Mouse (Mus musculus) hindbrain, embryonic 16.5 days (tissue): ENCODE data around the gene Glb1. TPM values are rescaled to one million over a fixed set of nuclear protein-coding genes. Genes with fewer than 3 reads are reported as not detected.

Experiments used
- ATAC-seq: fragments of 200-750 bp; cut with Nextera tagmentation; 2 replicates; pipeline ENCODE4 v1.8.0; 2017; ENCODE audit warnings: moderate TSS enrichment, moderate library complexity
- H3K27ac ChIP-seq: fragments of 300-500 bp; sonication (generic); 2 replicates; pipeline ENCODE4 v1.5.1; 2014; ENCODE audit warnings: low read depth, mild to moderate bottlenecking, control low read depth, low read length, moderate library complexity
- H3K27me3 ChIP-seq: fragments of 300-500 bp; sonication (generic); replicated peaks from 2 replicates; pipeline ENCODE4 v1.6.1; 2014; ENCODE audit warnings: low read length; ENCODE audit not compliant: control insufficient read depth, insufficient read depth
- H3K36me3 ChIP-seq: fragments of 300-500 bp; sonication (generic); 2 replicates; pipeline ENCODE4 v1.6.1; 2014; ENCODE audit warnings: mild to moderate bottlenecking, low read length, moderate library complexity, mixed read lengths; ENCODE audit not compliant: control insufficient read depth, insufficient read depth
- H3K4me1 ChIP-seq: fragments of 300-500 bp; sonication (generic); 2 replicates; pipeline ENCODE4 v1.6.1; 2014; ENCODE audit warnings: low read depth, low read length; ENCODE audit not compliant: control insufficient read depth, insufficient read depth
- H3K4me2 ChIP-seq: fragments of 300-500 bp; sonication (generic); 2 replicates; pipeline ENCODE4 v1.6.1; 2014; ENCODE audit warnings: mild to moderate bottlenecking, low read length, control low read depth, moderate library complexity
- H3K4me3 ChIP-seq: fragments of 300-500 bp; sonication (generic); 2 replicates; pipeline ENCODE4 v1.5.1; 2014; ENCODE audit warnings: mild to moderate bottlenecking, low read length, control low read depth, moderate library complexity
- H3K9ac ChIP-seq: fragments of 300-500 bp; sonication (generic); 2 replicates; pipeline ENCODE4 v1.6.1; 2014; ENCODE audit warnings: low read depth, mild to moderate bottlenecking, control low read depth, low read length, moderate library complexity
- H3K9me3 ChIP-seq: fragments of 300-500 bp; sonication (generic); 2 replicates; pipeline ENCODE4 v1.6.1; 2014; ENCODE audit warnings: mild to moderate bottlenecking, low read length, moderate library complexity; ENCODE audit not compliant: control insufficient read depth
- WGBS: fragments of 180-500 bp; shearing (Covaris S2); extraction: QIAGEN DNeasy Blood & Tissue Kit; methylation state at CpG from one replicate; pipeline ENCODE4 v1.1.7; 2014; 5-methylcytosine and 5-hydroxymethylcytosine counted together
- polyA plus RNA-seq: library from polyadenylated mRNA; unstranded; fragments of >200 nt; fragmentation: Nextera tagmentation; extraction: Ambion mirVana; gene quantifications from 2 replicates; pipeline ENCODE4 v1.2.1, GENCODE M21; 2015

The Glb1 gene
- polyA plus RNA-seq, 1 experiment from 2014 or later: 40.1 TPM

- H3K36me3 ChIP-seq: no peaks in the 10 kb centered on the region
- H3K27me3 ChIP-seq: no peaks in the 10 kb centered on the region
- WGBS: 72% methylated on average over 17 of the region's 17 CpGs
- no peak overlapping the region for H3K4me2 ChIP-seq
- no peak overlapping the region for H3K9ac ChIP-seq
- peak; percentile 80 for ATAC-seq
- no peaks in the 10 kb centered on the region for H3K9me3 ChIP-seq
- H3K27ac ChIP-seq: no peak overlapping the region
- H3K4me1 ChIP-seq: no peaks in the 10 kb centered on the region
- no peak overlapping the region for H3K4me3 ChIP-seq
Measured at GRCm38 (mm10) chr9:114380881-114381733, 19.8 kb upstream of the Glb1 start.

DNA sequence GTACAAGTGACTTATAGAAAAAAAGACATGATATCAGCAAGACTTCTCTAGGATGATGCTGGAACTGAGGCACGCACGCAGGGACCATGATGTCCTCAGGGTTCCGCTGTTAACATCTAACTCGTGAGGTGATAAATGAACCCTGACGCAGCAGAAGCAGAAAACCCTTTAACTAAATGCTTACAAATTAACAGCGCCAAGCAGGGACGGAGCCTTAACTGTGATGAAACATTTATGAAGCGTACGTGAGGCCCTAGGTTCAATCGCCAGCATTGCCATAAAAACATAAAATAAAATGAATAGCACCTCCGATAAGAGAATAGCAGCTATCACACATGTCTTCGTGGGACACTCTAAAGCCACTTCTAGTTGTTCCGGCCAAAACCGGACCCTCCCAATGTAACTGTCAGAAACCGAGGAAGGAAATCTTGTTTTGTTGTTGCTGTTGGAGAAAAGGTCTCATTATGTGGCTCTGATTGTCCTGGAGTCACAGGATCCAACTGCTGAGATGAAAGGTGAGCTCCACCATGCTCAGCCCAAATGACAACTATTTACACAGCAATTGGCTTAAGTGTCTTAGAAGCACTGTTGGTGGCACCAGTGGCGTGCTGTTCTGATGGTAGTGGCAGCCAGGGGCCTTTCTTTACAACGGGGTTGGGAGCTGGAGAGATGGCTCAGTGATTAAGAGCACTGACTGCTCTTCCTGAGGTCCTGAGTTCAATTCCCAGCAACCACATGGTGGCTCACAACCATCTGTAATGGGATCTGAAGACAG, 17.8 kb upstream of the Glb1 start:
- Histone ChIP-seq H3K4me3 (no peak overlapping the region), H3K4me2 (no peak overlapping the region), H3K27me3 (no peaks in the 10 kb centered on the region), H3K9me3 (no peaks in the 10 kb centered on the region), H3K9ac (no peak overlapping the region), H3K4me1 (no peaks in the 10 kb centered on the region), H3K36me3 (no peaks in the 10 kb centered on the region), H3K27ac (no peak overlapping the region)
- 84% methylated on average over 17 of the region's 17 CpGs for WGBS
- ATAC-seq: no peak

DNA sequence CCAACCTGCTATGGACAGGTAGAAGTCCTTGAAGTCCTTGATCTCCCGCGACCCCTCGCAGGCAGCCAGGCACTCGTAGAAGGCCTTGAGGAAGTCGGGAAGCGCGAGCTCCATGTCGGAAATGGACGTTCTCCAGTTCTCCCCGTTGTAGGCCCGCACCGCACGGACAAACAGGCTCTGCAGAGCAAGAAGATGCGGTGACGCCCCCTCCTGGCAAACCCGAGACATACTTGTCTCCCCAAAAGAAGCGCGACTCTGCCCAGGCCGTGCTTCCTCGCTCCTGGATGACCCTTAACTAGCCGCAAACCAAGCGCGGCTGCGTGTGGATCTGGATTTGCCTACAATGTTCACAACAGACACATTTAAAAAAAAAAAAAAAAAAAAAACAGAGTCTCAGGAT, 16.2 kb upstream of the Glb1 start:
- Histone ChIP-seq H3K4me2 (no peak overlapping the region), H3K4me3 (no peak overlapping the region), H3K9ac (no peak overlapping the region), H3K27me3 (no peaks in the 10 kb centered on the region), H3K27ac (no peak overlapping the region), H3K36me3 (no peaks in the 10 kb centered on the region), H3K4me1 (peaks cover 3% of the 10 kb centered on the region; the same call in 1 of the 2 replicates), H3K9me3 (no peaks in the 10 kb centered on the region)
- no peak for ATAC-seq
- 92% methylated on average over 24 of the region's 24 CpGs for WGBS

DNA sequence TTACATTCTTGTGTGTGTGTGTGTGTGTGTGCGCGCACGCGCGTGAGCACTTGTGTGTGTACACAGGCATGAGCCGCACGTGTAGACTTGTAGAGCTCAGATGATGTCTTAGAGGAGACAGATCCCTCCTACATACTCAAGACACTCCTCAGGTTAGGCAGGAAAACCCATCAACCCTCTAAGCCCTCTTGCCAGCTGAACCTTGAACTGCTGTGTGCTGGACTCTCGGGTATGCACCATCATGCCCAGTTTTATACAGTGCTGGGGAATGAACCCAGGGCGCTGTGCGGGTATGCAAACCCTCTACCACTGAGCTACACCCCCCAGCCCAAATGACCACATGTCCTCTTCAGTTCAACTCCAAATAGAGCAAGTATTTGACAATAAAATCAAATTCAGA, 15.7 kb upstream of the Glb1 start:
- ATAC-seq: no peak
- no peaks in the 10 kb centered on the region for H3K27me3 ChIP-seq
- H3K9me3 ChIP-seq: no peaks in the 10 kb centered on the region
- WGBS: 97% methylated on average over 10 of the region's 10 CpGs
- H3K9ac ChIP-seq: no peak overlapping the region
- peaks cover 3% of the 10 kb centered on the region; the same call in 1 of the 2 replicates for H3K4me1 ChIP-seq
- no peak overlapping the region for H3K4me2 ChIP-seq
- no peak overlapping the region for H3K4me3 ChIP-seq
- no peaks in the 10 kb centered on the region for H3K36me3 ChIP-seq
- H3K27ac ChIP-seq: no peak overlapping the region

- Histone ChIP-seq H3K4me2 (no peak overlapping the region), H3K36me3 (no peaks in the 10 kb centered on the region), H3K9ac (no peak overlapping the region), H3K4me3 (no peak overlapping the region), H3K27me3 (no peaks in the 10 kb centered on the region), H3K9me3 (no peaks in the 10 kb centered on the region), H3K4me1 (peaks cover 7% of the 10 kb centered on the region; the same call in 1 of the 2 replicates), H3K27ac (no peak overlapping the region)
- WGBS: 74% methylated on average over 6 of the region's 6 CpGs
- no peak for ATAC-seq
Measured at GRCm38 (mm10) chr9:114387086-114387485, 13.8 kb upstream of the Glb1 start.

- peaks cover 7% of the 10 kb centered on the region; the same call in 1 of the 2 replicates for H3K4me1 ChIP-seq
- no peak for ATAC-seq
- WGBS: 86% methylated on average over 8 of the region's 8 CpGs
Measured at GRCm38 (mm10) chr9:114388288-114388687, 12.6 kb upstream of the Glb1 start.

DNA sequence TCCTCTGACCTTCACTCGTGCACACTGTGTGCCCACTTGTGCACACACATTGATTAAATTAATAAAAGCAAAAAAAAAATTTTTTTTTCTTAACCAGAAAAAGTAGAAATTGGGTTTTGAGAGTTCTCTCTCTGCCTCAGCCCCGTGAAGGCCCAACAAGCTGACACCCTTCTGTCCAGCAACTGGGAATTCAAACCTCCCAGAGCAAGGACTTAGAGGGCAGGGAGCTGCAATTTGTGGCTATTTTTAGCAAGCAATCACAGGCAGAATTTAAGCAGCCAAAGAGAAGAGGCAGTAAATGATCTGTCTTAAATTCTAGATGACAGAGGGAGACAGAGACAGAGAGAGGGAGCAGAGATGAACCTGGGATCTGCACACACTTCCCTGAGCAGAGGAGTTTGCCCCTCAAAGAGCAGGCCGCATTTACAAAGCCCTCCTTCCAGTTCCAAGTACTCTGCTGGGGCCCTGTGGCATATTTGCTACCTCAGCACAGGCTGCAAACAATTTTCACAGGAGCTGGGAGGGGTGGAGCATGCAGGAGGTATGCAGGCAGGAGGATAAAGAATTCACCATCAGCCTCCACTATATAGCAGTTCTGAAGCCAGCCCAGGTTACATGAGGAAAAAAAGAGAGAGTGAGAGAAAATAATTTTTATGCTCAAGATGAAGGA, 12.0 kb upstream of the Glb1 start:
- Histone ChIP-seq H3K27me3 (no peaks in the 10 kb centered on the region), H3K4me2 (peak overlapping the region; percentile 21), H3K9me3 (no peaks in the 10 kb centered on the region), H3K4me1 (peaks cover 7% of the 10 kb centered on the region; the same call in 1 of the 2 replicates), H3K36me3 (no peaks in the 10 kb centered on the region), H3K27ac (no peak overlapping the region), H3K4me3 (no peak overlapping the region), H3K9ac (no peak overlapping the region)
- no peak for ATAC-seq
- 86% methylated on average over 3 of the region's 3 CpGs for WGBS

More at GRCm38 (mm10) chr9:114388288-114388687, 12.6 kb upstream of the Glb1 start:
- no peak overlapping the region for H3K9ac ChIP-seq
- no peaks in the 10 kb centered on the region for H3K9me3 ChIP-seq
- no peak overlapping the region for H3K4me3 ChIP-seq
- no peak overlapping the region for H3K4me2 ChIP-seq
- H3K36me3 ChIP-seq: no peaks in the 10 kb centered on the region
- H3K27me3 ChIP-seq: no peaks in the 10 kb centered on the region
- no peak overlapping the region for H3K27ac ChIP-seq

GRCm38 (mm10) chr9:114389371-114389904, 11.4 kb upstream of the Glb1 start:
- Histone ChIP-seq H3K27me3 (no peaks in the 10 kb centered on the region), H3K9me3 (no peaks in the 10 kb centered on the region), H3K4me3 (peak overlapping the region; percentile 62), H3K27ac (no peak overlapping the region), H3K9ac (no peak overlapping the region), H3K4me2 (peak overlapping the region; percentile 83), H3K36me3 (no peaks in the 10 kb centered on the region), H3K4me1 (peaks cover 7% of the 10 kb centered on the region; the same call in 1 of the 2 replicates)
- ATAC-seq: peak; percentile 26
- WGBS: 78% methylated on average over 8 of the region's 8 CpGs
